8 mouse cellular contexts compared by ENCODE assay signal in genomic region chr17:87474501-87474795, GRCm38 (mm10). TPM values are rescaled to one million over a fixed set of nuclear protein-coding genes. Genes with fewer than 3 reads are reported as not detected.
DNase-seq lines count a peak whose midpoint lies in the region; ATAC-seq and TF ChIP-seq lines count a peak whose summit lies in the region.

No protein-coding gene starts in this region.

- TF ChIP-seq POLR2A in small intestine, adult 2 months (IDR thresholded peaks at IDR 0.05; ENCODE audit: low read depth, low read length): no peak

- H3K27ac ChIP-seq in lung, embryonic 16.5 days (ENCODE audit: low read length): peak overlapping the region; percentile 34
- H3K27ac ChIP-seq in forebrain, embryonic 15.5 days (replicated peaks): peak overlapping the region; percentile 57; the same call in 1 of the 2 replicates
- H3K27ac ChIP-seq in limb, embryonic 11.5 days (replicated peaks; ENCODE audit: low read depth, low read length): no peak overlapping the region
- peak overlapping the region; percentile 33 for H3K27ac ChIP-seq in small intestine, adult 2 months (ENCODE audit: insufficient read depth, low read depth, low read length)

- ATAC-seq in lung, embryonic 16.5 days (ENCODE audit: low read depth): 0 out of 2 replicates have a peak, but pooled peaks have one; percentile 8
- ATAC-seq in forebrain, embryonic 15.5 days (replicated peaks): no peak
- peak; percentile 44 for ATAC-seq in limb, embryonic 11.5 days (ENCODE audit: insufficient number of reproducible peaks, low FRiP score, low TSS enrichment, low read depth)
- no peak for ATAC-seq in activated CD4-positive, CD25-positive, alpha-beta regulatory T cell, adult 4 months

- peaks cover 39% of the 10 kb centered on the region for H3K4me1 ChIP-seq in lung, embryonic 16.5 days (replicated peaks; ENCODE audit: control insufficient read depth, insufficient read depth, low read length)
- peaks cover 35% of the 10 kb centered on the region for H3K4me1 ChIP-seq in forebrain, embryonic 15.5 days
- peaks cover 5% of the 10 kb centered on the region for H3K4me1 ChIP-seq in limb, embryonic 11.5 days (ENCODE audit: control insufficient read depth, insufficient read depth, low read length)
- H3K4me1 ChIP-seq in small intestine, adult 2 months (ENCODE audit: control insufficient read depth, insufficient read depth, insufficient read length, low read length): peaks cover 23% of the 10 kb centered on the region

- no peaks in the 10 kb centered on the region for H3K27me3 ChIP-seq in lung, embryonic 16.5 days (ENCODE audit: control insufficient read depth, insufficient read depth, low read depth, low read length)
- no peaks in the 10 kb centered on the region for H3K27me3 ChIP-seq in forebrain, embryonic 15.5 days
- H3K27me3 ChIP-seq in limb, embryonic 11.5 days (ENCODE audit: control insufficient read depth, insufficient read depth, low read length): peaks cover 10% of the 10 kb centered on the region
- H3K27me3 ChIP-seq in small intestine, adult 2 months (ENCODE audit: control insufficient read depth, insufficient read depth, low read length): no peaks in the 10 kb centered on the region

- 7% methylated on average over 7 of the region's 7 CpGs for WGBS in lung, embryonic 16.5 days
- 2% methylated on average over 7 of the region's 7 CpGs for WGBS in forebrain, embryonic 15.5 days
- under 1% methylated on average over 7 of the region's 7 CpGs for WGBS in limb, embryonic 11.5 days
- WGBS in small intestine, adult 2 months: 1% methylated on average over 7 of the region's 7 CpGs

- no peak for DNase-seq in lung, postnatal 36 days
- no peak for DNase-seq in limb, embryonic 11.5 days (ENCODE audit: low spot score)
- DNase-seq in spleen, postnatal 10 days (ENCODE audit: low spot score in 2 of 2): no peak
- no peak for DNase-seq in spleen, postnatal 4 days (ENCODE audit: low spot score in 2 of 2)

- H3K36me3 ChIP-seq in lung, embryonic 16.5 days (ENCODE audit: control insufficient read depth, insufficient read depth, low read length): no peaks in the 10 kb centered on the region
- no peaks in the 10 kb centered on the region for H3K36me3 ChIP-seq in forebrain, embryonic 15.5 days
- H3K36me3 ChIP-seq in limb, embryonic 11.5 days (ENCODE audit: control insufficient read depth, insufficient read depth, low read length): no peaks in the 10 kb centered on the region
- H3K36me3 ChIP-seq in small intestine, adult 2 months (ENCODE audit: control insufficient read depth, insufficient read depth, low read length): no peaks in the 10 kb centered on the region

- H3K4me3 ChIP-seq in lung, embryonic 16.5 days (ENCODE audit: low read length): peak overlapping the region; percentile 42
- peak overlapping the region; percentile 31 for H3K4me3 ChIP-seq in forebrain, embryonic 15.5 days
- peak overlapping the region; percentile 24 for H3K4me3 ChIP-seq in limb, embryonic 11.5 days (ENCODE audit: low read depth, low read length)
- H3K4me3 ChIP-seq in small intestine, adult 2 months (ENCODE audit: low read depth, low read length): peak overlapping the region; percentile 53

- peak overlapping the region; percentile 64; the same call in 1 of the 2 replicates for H3K9ac ChIP-seq in lung, embryonic 16.5 days (ENCODE audit: low read length)
- peak overlapping the region; percentile 45 for H3K9ac ChIP-seq in forebrain, embryonic 15.5 days (replicated peaks)
- H3K9ac ChIP-seq in limb, embryonic 11.5 days (ENCODE audit: low read length): 0 out of 2 replicates have a peak overlapping the region, but pooled peaks have one; percentile 18

- no peaks in the 10 kb centered on the region for H3K9me3 ChIP-seq in lung, embryonic 16.5 days (ENCODE audit: control insufficient read depth, low read length)
- no peaks in the 10 kb centered on the region for H3K9me3 ChIP-seq in forebrain, embryonic 15.5 days
- no peaks in the 10 kb centered on the region for H3K9me3 ChIP-seq in limb, embryonic 11.5 days (ENCODE audit: control insufficient read depth, low read length)

- peak overlapping the region; percentile 75 for H3K4me2 ChIP-seq in lung, embryonic 16.5 days (ENCODE audit: low read depth, low read length)
- H3K4me2 ChIP-seq in forebrain, embryonic 15.5 days (replicated peaks): peak overlapping the region; percentile 57
- peak overlapping the region; percentile 74 for H3K4me2 ChIP-seq in limb, embryonic 11.5 days (ENCODE audit: low read depth, severe bottlenecking)

- no peak for TF ChIP-seq CTCF in small intestine, adult 2 months (IDR thresholded peaks at IDR 0.05; ENCODE audit: extremely low read depth, insufficient read length, insufficient replicate concordance, low read depth, low read length)

RNA-seq across cellular contexts. Expression of gene Calm2, which starts 27.7 kb away (rescaled TPM):
- 1,010 and 1,035 TPM in 2 replicates for polyA plus RNA-seq in lung, embryonic 16.5 days (2015; fragmentation: Nextera tagmentation; extraction: Ambion mirVana)
- 1,787 and 1,813 TPM in 2 replicates for polyA plus RNA-seq in forebrain, embryonic 15.5 days (2015; fragmentation: Nextera tagmentation; extraction: Ambion mirVana)
- polyA plus RNA-seq in limb, embryonic 11.5 days (2014; fragmentation: Nextera tagmentation; extraction: Ambion mirVana): 1,041 and 1,089 TPM in 2 replicates
- polyA plus RNA-seq in small intestine, adult 2 months (2012; rRNA removed): 7.3 and 22.8 TPM in 2 replicates
- 100 to 1,000 TPM; 597 to 644 TPM for polyA plus RNA-seq in activated CD4-positive, CD25-positive, alpha-beta regulatory T cell, adult 4 months (2017; shearing (Covaris generic))

RNA-seq across cellular contexts. Expression of gene Stpg4, which starts 46.9 kb away (rescaled TPM):
- not detected in 2 replicates for polyA plus RNA-seq in lung, embryonic 16.5 days (2015; fragmentation: Nextera tagmentation; extraction: Ambion mirVana)
- polyA plus RNA-seq in forebrain, embryonic 15.5 days (2015; fragmentation: Nextera tagmentation; extraction: Ambion mirVana): not detected in 2 replicates
- polyA plus RNA-seq in limb, embryonic 11.5 days (2014; fragmentation: Nextera tagmentation; extraction: Ambion mirVana): 0.23 TPM in 1 of 2 replicates, not detected in the other
- polyA plus RNA-seq in small intestine, adult 2 months (2012; rRNA removed): not detected in 2 replicates
- polyA plus RNA-seq in activated CD4-positive, CD25-positive, alpha-beta regulatory T cell, adult 4 months (2017; shearing (Covaris generic)): not detected

Comparison
In these comparisons a context has a peak if more than half of its experiments do, and no peak if none do; other contexts are left out.
1. ATAC-seq: peak in lung, embryonic 16.5 days (single experiment) and limb, embryonic 11.5 days (single experiment); none in forebrain, embryonic 15.5 days (single experiment) and activated CD4-positive, CD25-positive, alpha-beta regulatory T cell, adult 4 months (single experiment).
2. RNA of gene Calm2, which starts 27.7 kb away (polyA plus RNA-seq): 1,787 to 1,813 TPM in forebrain, embryonic 15.5 days, 1,041 to 1,089 TPM in limb, embryonic 11.5 days, 1,010 to 1,035 TPM in lung, embryonic 16.5 days and 597 to 644 TPM in activated CD4-positive, CD25-positive, alpha-beta regulatory T cell, adult 4 months; 7.3 to 22.8 TPM in small intestine, adult 2 months; every median in the first group is over 10 times any median in the second.
3. Peak in every context shown above with its lines, with median percentiles within 50 percentile points of each other: H3K4me2 ChIP-seq, H3K4me3 ChIP-seq and H3K9ac ChIP-seq.